Mouse (Mus musculus) splenic B cell, adult 2 months (primary cell): ENCODE measurements around the gene Tmem63b.

Experiments
- DNase-seq: peaks from one replicate; pipeline ENCODE4 v3.0.0-alpha.2; 2011; ENCODE audit warnings: low read depth, low spot score
- H3K27me3 ChIP-seq: 2 replicates; pipeline ENCODE4 v1.6.1; 2012; ENCODE audit warnings: mild to moderate bottlenecking, low read length, moderate library complexity, mixed read lengths; ENCODE audit not compliant: control insufficient read depth, poor library complexity, insufficient read depth, severe bottlenecking
- H3K36me3 ChIP-seq: 2 replicates; pipeline ENCODE4 v1.6.1; 2012; ENCODE audit warnings: mild to moderate bottlenecking, low read length, moderate library complexity, mixed read lengths; ENCODE audit not compliant: control insufficient read depth, poor library complexity, insufficient read depth, severe bottlenecking

Gene Tmem63b

DNA sequence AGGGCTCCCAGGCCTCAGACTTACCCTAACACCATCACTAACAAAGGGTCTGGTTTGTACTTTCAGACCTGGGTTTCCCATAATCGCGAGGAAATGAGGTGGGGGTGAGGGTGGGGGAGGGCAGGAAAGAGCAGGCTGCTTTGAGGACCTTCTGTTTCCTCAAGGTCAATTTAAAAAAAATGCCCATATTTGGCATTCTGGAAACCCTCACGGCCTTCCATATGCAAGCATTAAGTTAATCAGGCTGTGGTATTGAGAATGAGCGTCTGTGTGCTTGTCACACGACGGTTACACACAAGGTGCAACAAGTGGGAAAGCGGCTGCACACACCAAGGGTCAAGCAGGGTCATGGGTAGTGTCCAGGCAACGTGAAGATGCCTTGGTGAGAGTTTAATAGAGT is 74.7 kb downstream of the Tmem63b start:
- Histone ChIP-seq H3K27me3 (no peaks in the 10 kb centered on the region), H3K36me3 (no peaks in the 10 kb centered on the region)
- no peak for DNase-seq
